Mouse (Mus musculus): ENCODE results near the gene Tspan33.
"Not testable (repeated sequence)": the region's sequence is repeated elsewhere in the genome, so short reads cannot be mapped to it uniquely, and the experiment has no call there.

Tspan33 gene

DNA sequence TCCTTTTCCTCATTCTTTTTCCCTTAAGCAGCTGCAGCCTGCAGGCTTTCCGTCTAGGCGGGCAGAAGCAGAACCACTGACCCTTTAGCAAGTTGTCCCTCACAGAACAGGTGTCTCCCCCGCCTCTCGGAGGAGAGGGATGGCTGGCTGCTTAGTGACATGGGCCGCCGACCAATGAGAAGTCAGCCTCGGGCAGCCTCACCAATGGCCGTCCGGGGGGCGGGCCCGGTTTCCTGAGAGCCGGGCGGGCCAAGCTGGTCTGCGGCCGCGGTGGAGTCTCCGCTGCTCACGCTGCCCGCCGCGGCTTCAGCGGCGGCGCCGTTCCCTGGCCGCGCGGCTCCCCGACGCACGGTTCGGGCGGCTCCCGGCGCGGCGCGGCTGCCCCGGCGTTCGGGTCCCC lies at the start of gene Tspan33:
Gene Tspan33 (plus strand): TSS at position 270 of the 400 bp plus-strand sequence.
- peak; percentile 94 for DNase-seq (ENCODE audit: low spot score)

DNA sequence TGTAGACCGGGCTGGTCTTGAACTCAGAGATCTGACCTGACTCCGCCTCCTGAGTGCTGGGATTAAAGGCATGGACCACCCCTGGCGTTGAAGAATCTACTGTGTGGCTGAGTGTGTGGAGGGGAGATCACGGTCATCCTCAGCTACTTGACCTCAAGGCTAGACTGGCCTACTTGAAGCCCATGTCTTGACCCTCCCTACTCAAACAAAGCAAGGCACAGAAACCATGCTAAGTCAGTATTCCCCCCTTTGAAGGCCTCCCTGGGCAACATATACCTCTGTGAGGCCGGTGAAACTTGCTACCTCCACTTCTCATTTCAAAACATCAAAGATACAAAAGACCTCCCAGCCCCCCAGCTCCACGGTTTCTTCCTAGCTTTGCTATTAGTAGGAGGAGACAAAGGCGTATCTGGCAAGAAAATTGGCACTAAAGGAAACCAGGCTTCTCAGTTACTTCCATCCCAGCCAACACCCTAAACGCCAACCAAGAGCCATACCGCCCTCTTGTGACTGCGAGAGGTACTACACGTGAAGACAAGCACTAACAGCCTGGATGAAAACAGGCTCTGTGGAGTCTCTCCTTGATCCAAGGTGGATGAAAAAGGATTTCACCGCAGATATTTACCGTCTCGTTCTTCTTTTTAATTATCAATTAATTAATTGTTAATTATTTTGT lies 44.4 kb upstream of the Tspan33 start:
- DNase-seq (ENCODE audit: low spot score): peak; percentile 84

DNA sequence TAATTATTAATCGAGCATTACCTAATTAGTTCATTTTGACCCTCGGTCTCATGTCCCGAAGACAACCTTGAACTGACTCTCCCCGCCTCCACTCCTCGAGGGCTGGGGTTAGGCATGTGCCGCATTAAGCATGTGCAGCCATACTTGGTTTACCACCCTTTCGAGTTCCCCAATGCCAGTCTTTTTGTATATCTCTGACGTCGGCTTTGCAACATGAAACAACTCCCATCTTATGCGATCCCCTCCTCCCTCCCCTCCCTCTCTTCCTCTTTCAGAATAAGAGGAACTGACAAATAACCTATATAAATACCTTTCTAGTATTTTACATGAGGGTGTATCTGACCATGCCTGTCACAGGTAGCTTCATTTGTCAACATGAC lies 43.9 kb upstream of the Tspan33 start:
- no peak for DNase-seq (ENCODE audit: low spot score)

DNA sequence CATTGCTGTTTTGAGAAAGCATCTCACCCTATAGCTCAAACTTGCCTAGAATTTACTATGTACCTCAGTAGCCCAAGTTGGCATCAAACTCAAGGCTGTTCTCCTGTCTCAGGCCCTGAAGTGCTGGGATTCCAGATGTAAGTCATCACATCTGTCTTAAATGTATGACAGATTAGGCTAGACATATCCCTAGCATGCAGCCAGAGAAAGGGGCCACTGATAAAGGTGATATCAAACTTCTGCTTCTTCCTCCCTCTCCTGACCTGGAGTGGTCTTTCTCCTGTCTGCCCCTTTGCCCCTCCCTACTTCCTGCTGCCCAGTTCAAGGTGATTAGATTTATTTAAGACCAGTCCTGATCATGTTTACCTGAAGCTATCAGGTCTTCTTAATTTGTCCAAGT lies 40.8 kb upstream of the Tspan33 start:
- no peak for DNase-seq (ENCODE audit: low spot score)

DNA sequence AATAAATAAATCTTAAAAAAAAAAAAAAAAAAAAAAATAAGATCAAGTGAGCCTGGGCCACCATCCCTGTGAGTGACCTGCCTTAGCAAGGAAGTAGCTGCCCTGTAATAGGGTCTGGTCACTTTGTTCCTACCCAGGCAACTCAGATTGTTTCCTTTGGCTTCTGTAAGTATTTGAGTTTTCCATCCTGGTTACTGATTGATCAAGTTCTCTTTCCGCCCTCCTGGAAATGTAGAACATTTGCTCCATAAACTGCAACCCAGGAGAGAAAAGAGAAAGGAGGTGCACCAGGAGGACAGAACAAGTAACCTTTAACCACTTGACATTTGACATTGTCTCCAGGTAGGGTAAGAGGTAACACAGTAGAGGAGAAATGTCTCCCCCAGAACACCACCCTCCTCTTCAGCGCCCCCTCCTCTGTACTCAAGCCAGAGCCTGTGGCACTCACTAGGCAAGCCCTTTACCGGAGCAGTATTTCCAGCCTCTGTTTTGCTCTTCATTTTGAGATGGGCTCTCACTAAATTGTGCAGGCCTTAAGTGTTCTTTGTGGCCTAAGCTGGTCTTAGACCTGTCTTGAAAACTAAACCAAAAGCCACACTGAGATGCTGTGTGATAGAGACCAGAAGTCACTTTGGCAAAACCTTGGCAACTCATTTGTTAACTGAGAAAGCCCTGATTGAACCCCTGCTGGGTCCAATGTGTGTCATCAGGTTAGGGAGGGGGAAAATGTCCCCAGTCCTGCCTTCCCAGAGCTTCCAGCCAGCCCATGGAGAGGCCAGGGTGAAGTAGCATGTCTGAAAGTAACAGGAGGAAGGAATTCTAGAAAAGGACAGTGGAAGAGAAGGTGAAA lies 35.2 kb upstream of the Tspan33 start:
- no peak for DNase-seq (ENCODE audit: low spot score)

DNA sequence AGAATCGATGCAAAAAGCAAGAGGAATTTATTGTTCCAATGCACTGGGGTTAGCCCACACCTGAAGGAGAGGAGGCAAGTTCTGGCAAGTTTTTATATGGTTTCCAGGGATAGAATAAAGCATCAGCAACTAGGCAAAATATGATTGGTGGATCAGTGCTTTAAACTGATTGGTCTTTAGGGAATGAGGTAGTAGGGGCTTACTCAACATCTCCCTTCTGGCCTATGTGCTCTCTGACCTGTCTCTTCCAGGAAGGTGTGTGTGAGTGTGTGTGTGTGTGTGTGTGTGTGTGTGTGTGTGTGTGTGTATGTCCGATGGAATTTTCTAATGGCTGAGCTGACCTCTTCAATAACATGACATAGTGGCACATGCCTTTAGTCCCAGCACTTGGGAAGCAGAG lies 34.1 kb upstream of the Tspan33 start:
- no peak for DNase-seq (ENCODE audit: low spot score)

DNA sequence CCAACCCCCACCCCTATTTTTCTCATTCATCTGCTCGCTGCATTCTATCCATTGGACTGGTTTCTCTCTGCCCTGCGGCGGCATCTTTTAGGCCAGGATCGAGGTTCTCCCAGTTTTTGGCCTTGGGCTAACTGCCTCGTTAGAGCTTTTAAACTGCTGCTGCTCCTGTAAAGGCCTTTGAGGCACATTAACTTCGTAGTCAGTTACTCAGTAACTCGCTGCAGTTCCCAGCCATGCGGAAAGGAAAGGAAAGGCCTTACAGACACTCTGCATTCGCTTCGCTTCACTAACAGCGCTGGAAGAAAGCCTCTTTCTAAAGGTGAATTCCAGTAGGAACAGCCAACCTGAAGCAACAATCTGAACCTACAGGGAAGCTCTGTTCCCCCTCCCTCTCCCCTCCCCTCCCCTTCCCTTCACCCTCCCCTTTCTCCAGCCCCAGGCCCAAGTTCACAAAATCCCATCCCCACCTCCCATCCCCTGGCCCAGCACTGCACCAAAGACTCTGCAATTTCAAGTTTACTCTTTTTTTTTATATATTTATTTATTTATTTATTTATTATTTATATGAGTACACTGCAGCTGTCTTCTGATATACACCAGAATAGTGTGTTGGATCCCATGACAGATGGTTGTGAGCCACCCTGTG lies 33.2 kb upstream of the Tspan33 start:
- no peak for DNase-seq (ENCODE audit: low spot score)

DNA sequence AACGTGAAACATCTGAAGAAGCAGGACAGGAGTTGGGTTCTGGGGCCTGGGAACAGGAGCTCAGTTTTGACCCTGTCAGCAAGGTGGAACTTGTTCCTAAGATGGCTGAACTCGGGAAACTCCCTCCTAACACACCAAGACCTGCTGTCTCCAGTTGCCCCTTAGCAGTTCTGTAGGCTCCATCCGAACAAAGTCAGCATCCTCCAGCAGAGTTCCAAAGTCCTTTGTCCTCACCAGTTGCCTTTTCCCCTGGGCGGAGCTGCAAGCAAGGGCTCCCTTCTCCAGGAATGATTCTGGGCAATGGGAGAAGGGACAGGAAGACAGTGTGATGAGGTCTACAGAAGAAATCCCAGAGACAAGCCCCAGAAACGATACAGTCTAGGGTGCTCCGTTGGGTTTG lies 26.8 kb upstream of the Tspan33 start:
- no peak for DNase-seq (ENCODE audit: low spot score)

DNA sequence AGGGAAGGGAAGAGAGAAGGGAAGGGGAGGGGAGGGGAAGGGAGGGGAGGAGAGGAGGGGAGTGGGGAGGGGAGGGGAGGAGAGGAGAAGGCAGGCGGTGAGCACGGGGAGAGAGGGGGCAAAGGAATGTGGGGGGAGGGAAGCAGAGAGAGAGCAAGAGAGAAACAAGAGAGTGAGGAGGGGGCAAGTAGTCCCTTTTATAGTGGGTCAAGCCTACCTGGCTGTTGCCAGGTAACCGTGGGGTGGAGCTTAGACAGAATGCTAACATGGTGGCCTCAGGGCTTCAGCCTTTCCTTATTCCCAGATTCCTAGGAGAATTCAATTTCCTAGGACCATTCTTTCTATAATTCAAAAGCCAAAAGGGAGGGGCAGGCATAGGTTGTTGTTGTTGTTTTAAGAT lies 22.3 kb upstream of the Tspan33 start:
- DNase-seq (ENCODE audit: low spot score): no peak

DNA sequence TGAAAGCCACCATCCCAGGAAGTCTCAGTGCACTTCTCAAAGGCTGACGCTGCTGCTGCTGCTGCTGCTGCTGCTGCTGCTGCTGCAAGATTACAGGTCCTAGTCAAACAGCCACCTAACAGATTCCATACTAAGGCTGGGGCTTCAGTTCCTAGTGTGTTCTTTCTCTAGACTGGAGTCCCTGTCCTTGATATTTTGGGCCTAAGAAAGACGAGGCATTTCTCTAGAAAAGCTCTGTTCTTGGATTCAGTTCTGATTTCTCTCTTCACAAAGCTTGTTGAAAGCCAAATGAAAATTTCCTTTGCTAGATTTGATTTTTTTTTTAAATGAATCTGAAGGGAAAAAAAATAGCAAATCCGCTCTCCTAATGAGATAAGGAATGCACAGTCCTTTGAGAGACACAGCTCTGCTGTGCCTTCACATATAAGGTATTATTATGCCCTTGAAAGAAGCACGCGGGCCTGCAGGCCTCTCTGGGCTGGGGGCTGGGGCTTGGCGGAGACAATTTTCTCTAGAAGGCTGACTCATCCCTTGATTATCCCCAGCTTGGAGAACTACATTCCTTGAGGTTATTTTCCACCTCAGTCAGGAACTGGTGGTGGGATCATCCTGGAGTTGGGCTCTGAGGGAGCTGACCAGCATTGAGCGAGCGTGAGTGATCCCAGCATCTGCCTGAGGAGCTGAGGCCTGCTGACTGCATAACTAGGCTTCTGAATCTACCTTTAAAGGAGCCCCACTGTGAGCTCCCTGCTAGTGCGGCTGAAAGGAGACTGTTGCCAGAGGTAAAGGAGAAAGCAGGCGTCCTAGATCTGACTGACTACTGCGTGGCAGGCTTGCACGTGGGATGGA lies 21.2 kb upstream of the Tspan33 start:
- DNase-seq (ENCODE audit: low spot score): no peak

DNA sequence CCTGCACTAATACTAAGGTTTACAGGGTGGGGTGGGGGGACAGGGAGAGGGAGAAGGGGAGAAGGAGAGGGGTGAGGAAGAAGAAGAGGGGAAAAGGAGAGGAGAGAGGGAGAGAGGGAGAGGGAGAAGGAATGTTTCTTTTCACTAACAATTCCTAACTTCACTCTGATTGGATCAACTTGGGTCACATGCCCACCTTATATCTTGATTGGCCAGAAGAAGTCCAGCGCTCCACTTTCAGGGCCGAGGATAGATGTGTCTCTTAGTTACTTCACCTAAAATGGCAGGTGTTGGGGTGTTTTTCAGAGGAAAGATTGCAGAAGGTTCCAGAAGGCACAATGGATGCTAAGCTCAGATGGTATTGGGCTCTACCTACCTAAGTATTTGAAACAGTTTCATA lies 20.3 kb upstream of the Tspan33 start:
- DNase-seq (ENCODE audit: low spot score): no peak

DNA sequence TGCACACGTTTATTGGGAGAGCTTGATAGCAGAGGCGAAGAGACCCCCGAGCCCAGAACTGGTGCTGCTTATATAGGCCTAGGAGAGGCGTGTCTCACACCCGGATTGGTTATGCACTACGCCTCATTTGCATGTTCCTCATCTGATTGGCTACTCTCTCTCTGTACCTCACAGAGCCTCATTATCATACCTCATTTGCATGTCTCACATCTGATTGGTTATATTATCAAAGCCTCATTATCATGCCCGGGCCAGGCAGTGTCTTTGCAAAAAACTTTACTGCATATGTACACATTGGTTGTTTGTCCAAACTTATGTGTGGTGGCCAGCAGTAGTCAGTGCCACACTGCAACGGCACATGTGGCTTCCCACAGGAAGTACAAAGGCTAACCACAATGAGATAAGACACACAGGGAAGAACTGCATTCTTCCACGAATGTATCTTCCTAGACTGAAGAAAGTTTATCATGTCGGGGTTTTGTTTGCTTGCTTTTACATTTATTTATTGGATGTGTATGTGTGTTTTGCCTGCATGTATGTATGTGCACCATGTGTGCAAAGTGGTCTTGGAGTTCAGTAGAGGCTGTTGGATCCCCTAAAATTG lies 14.0 kb upstream of the Tspan33 start:
- DNase-seq (ENCODE audit: low spot score): not testable (repeated sequence)

DNA sequence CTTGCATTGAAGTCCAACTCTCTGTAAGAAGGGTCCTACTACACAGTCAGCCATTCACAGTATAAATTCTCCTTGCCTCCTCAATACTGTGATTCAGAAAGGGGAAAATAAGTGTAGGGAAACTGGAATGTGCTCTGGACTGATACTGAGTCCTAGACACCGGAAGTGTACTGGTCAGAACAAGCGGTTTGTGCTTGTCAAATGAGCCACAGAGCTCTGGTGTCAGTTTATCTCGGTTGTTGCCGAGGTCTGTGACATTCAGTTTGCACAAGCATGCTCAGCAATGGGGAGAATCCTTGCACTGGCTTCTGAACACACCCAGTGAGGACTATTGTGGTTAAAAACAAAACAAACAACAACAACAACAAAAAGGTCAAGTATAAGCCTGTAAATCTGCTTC lies 12.2 kb upstream of the Tspan33 start:
- DNase-seq (ENCODE audit: low spot score): no peak

DNA sequence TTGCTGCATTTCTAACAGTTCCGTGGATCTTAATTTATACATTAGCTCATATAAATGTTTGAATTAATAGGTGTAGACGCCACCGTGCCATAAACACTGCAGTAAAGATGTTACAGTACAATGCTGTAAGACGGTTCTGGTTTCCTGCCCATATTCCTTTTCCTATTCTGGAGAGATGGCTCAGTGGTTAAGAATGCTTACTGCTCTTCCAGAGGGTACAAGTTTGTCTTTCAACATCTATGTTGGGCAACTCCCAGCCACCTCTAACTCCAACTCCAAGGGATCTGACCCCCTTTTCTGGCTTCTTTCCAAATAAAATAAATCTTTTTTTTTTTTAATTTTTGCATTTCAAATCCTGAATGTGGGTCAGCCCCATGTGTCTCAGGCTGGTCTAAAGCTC lies 9.3 kb upstream of the Tspan33 start:
- no peak for DNase-seq (ENCODE audit: low spot score)

DNA sequence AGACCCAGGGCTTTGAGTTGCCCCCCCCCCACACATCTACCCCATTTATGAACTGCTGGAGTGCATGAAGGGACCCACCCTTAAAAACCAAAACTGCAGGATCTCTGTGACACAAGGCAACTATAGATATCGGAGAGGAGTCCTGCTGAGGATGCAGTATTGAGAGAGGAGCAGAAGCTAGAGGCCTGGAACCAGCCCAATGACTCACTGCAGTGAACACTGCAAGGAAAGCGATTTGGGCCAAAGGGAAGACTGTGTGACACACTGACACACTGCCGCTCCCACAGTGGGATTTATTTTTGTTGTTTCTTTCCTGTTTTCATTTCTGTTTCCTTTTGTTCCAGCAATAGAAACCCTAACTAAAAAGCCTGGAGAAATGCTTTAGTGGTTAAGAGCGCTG lies 8.1 kb upstream of the Tspan33 start:
- no peak for DNase-seq (ENCODE audit: low spot score)

DNA sequence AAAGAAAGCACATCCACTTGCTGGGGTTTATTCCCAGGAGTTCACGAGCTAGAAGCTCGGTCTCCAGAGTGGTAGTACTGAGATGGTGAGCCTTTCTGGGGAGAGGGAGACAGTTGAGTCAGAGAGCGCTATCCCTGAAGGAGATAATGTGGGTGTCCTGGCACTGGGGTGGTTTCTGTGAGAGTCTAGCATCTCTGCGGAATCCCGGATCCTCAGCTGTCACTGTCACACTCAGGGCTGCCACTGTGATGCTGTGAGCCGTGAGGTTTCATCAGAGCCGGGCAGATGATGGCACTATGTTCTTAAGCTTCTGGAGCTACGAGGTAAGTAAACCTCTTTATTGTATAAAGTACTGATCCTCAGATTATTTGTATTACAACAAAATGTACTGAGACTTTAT lies 4.6 kb upstream of the Tspan33 start:
- DNase-seq (ENCODE audit: low spot score): no peak

DNA sequence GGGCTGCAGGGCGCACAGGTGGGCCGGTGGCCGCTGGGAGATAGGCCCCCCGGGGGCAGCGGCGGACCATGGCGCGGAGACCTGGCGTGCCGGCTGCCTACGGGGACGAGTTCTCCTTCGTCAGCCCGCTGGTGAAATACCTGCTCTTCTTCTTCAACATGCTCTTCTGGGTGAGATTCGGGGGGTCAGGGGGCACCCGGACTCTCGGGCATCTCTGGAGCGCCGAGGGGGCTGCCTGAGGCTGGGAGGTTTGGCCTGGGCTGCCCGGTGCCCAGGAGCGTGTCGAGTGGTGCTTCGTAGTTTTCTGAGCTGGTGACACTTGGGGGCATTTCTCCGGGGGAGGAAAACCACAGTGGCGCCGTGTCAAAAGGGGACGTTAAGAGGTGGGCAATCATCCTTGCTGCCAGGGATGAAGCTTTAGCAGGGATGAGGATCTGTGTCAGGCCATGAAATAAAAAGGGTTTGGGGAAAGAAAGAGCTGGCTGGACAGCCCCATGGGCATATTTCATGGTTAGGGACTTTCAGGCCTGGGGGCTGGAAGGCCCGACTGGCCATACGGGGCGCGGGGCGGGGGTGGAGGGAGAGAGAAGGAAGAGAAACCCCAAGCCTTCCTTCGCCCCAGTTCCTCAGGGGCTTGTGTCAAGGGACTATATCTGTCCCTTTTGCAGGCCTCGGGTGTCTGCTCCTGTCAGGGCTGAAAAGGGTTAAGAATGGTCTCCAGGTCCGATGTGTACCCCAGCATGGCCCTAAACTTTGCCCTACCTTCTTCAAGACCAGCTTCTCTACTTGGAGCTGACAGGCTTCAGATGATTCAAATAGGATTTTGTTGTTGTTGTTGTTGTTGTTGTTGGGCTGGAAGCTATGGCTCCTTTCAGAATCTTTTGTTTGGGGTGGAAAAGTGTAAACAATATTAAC lies 610 bp downstream of the Tspan33 start:
- DNase-seq (ENCODE audit: low spot score): no peak

DNA sequence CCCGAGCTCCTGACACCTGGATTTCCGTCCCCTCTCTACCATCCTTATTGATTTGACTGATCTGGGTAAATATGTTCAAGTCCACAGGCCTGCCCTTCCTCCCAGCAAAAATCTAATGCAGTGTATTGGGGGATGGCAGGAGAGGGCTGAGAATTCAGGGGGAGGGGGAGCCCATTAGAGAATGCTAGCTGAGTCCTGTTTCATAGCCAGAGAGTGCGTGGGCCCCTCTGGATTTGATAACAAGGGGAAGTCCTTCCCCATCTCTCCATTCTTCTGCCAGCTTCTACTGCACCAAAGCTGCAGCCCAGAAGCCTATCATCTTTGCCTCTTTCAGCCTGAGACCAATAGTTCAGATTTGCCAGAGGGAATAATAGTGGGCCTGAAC lies 1.3 kb downstream of the Tspan33 start:
- no peak for DNase-seq (ENCODE audit: low spot score)

DNA sequence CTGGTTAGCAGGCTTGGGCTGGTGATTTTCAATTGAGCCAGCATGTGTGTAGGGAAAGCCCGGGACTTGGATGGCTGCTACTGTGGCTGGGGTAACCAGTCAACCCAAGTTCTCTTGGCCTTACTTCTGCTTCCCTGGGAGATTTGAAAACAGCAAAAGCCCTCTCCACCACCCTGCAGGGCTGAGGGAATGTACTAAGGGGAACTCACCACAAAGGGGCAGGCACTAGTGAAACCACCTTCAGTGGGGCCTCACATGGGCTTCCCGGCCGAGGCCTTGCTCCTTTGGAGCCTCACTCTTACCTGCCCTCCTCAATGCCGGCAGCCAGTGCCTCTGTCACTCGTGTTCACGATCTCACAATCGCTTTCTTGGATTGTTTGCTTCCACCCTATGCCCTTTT lies 2.0 kb downstream of the Tspan33 start:
- DNase-seq (ENCODE audit: low spot score): no peak

DNA sequence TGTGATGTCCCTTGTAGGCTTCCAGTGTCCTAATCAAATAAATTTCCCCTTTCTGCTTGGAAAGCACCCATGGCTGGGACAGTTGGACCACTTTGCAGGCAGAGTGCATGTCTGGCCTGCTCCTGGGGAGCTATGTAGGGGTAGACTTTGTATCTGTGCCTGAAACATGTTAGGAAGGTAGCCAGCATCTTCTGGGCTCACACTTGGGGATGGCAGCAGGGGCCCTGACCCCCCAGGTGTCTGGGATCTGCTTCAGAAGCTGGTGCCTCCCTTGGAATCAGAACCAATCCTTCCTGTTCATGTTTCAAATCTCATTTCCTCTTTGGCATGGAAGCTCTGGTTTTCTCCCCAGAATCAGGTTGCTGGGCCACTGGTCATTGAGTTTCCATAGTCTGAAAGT lies 3.1 kb downstream of the Tspan33 start:
- no peak for DNase-seq (ENCODE audit: low spot score)

DNA sequence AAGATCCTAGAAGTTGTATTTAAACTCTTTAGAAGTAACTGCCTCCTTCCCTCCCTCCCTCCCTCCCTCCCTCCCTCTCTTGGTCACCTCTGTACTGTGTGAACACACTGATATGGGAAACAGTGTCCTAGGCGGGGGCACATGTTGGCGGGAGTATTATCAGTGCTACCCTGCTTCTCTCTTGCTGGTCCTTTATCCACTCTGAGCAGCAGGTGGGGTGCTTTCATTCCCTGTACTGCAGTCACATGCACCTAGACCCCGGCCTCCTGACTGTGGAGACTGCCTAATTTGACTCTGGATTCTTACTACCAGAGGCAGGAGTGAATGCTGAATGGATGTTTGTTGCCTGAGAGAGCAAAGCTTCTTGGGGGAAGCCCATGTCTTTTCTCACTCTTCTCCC lies 3.5 kb downstream of the Tspan33 start:
- DNase-seq (ENCODE audit: low spot score): no peak
